Mouse (Mus musculus) stomach, embryonic 15.5 days (tissue): ENCODE measurements at regions not wholly inside any gene's neighbourhood (a gene's known extent, or its start where the extent isn't known, plus 50 kb on each side); places are given as distances from the start of the nearest gene placed in this dataset.

Experiments
- ATAC-seq: fragments of 200-750 bp; cut with Nextera tagmentation; 2 replicates; pipeline ENCODE4 v1.8.0; 2017; ENCODE audit warnings: low read depth, moderate number of reproducible peaks, moderate TSS enrichment; ENCODE audit not compliant: insufficient read depth, low FRiP score
- H3K27ac ChIP-seq: fragments of 300-500 bp; sonication (generic); 2 replicates; pipeline ENCODE4 v1.5.1; 2015; ENCODE audit warnings: mild to moderate bottlenecking, inconsistent platforms
- H3K27me3 ChIP-seq: fragments of 300-500 bp; sonication (generic); replicated peaks from 2 replicates; pipeline ENCODE4 v1.6.1; 2015; ENCODE audit warnings: inconsistent platforms
- H3K36me3 ChIP-seq: fragments of 300-500 bp; sonication (generic); 2 replicates; pipeline ENCODE4 v1.6.1; 2015; ENCODE audit warnings: inconsistent platforms
- H3K4me1 ChIP-seq: fragments of 300-500 bp; sonication (generic); 2 replicates; pipeline ENCODE4 v1.6.1; 2015; ENCODE audit warnings: inconsistent platforms
- H3K4me2 ChIP-seq: fragments of 300-500 bp; sonication (generic); 2 replicates; pipeline ENCODE4 v1.6.1; 2015; ENCODE audit warnings: mild to moderate bottlenecking, inconsistent platforms
- H3K4me3 ChIP-seq: fragments of 300-500 bp; sonication (generic); replicated peaks from 2 replicates; pipeline ENCODE4 v1.5.1; 2015; ENCODE audit warnings: inconsistent platforms
- H3K9ac ChIP-seq: fragments of 300-500 bp; sonication (generic); 2 replicates; pipeline ENCODE4 v1.6.1; 2015; ENCODE audit warnings: inconsistent platforms
- H3K9me3 ChIP-seq: fragments of 300-500 bp; sonication (generic); 2 replicates; pipeline ENCODE4 v1.6.1; 2016; ENCODE audit warnings: inconsistent platforms
- WGBS: fragments of 180-500 bp; shearing (Covaris S2); methylation state at CpG from one replicate; pipeline ENCODE4 v1.1.7; 2015; 5-methylcytosine and 5-hydroxymethylcytosine counted together

- no peaks in the 10 kb centered on the region for H3K9me3 ChIP-seq
- no peaks in the 10 kb centered on the region for H3K36me3 ChIP-seq
- no peaks in the 10 kb centered on the region for H3K4me1 ChIP-seq
- ATAC-seq = no peak
- no peak overlapping the region for H3K9ac ChIP-seq
- no peak overlapping the region for H3K4me2 ChIP-seq
- H3K4me3 ChIP-seq = no peak overlapping the region
- no peak overlapping the region for H3K27ac ChIP-seq
- WGBS = 67% methylated on average over 4 of the region's 4 CpGs
- no peaks in the 10 kb centered on the region for H3K27me3 ChIP-seq
Measured at GRCm38 (mm10) chr2:9464413-9464812, 416.6 kb upstream of the 4930412O13Rik start.

GRCm38 (mm10) chr2:9464818-9465217 lies 416.2 kb upstream of the 4930412O13Rik start:
- Histone ChIP-seq H3K9me3 (no peaks in the 10 kb centered on the region), H3K4me3 (no peak overlapping the region), H3K4me2 (no peak overlapping the region), H3K4me1 (no peaks in the 10 kb centered on the region), H3K9ac (no peak overlapping the region), H3K27ac (no peak overlapping the region), H3K36me3 (no peaks in the 10 kb centered on the region), H3K27me3 (no peaks in the 10 kb centered on the region)
- WGBS = 41% methylated on average over 5 of the region's 5 CpGs
- no peak for ATAC-seq

GRCm38 (mm10) chr2:9467573-9467972 lies 413.5 kb upstream of the 4930412O13Rik start:
- H3K4me2 ChIP-seq = no peak overlapping the region
- no peak overlapping the region for H3K4me3 ChIP-seq

GRCm38 (mm10) chr2:9468651-9469050 lies 412.4 kb upstream of the 4930412O13Rik start:
- Histone ChIP-seq H3K9me3 (no peaks in the 10 kb centered on the region), H3K4me2 (no peak overlapping the region), H3K27ac (no peak overlapping the region), H3K4me1 (no peaks in the 10 kb centered on the region), H3K9ac (no peak overlapping the region), H3K36me3 (no peaks in the 10 kb centered on the region), H3K4me3 (no peak overlapping the region), H3K27me3 (no peaks in the 10 kb centered on the region)
- WGBS = 60% methylated on average over 3 of the region's 3 CpGs
- ATAC-seq = no peak

More at GRCm38 (mm10) chr2:9467573-9467972, 413.5 kb upstream of the 4930412O13Rik start:
- Histone ChIP-seq H3K9ac (no peak overlapping the region), H3K27ac (no peak overlapping the region), H3K36me3 (no peaks in the 10 kb centered on the region), H3K9me3 (no peaks in the 10 kb centered on the region), H3K27me3 (no peaks in the 10 kb centered on the region), H3K4me1 (no peaks in the 10 kb centered on the region)
- 84% methylated on average over 2 of the region's 2 CpGs for WGBS
- ATAC-seq = no peak

GRCm38 (mm10) chr2:9481678-9482345 lies 399.2 kb upstream of the 4930412O13Rik start:
- Histone ChIP-seq H3K27ac (no peak overlapping the region), H3K27me3 (no peaks in the 10 kb centered on the region), H3K9me3 (no peaks in the 10 kb centered on the region), H3K4me2 (no peak overlapping the region), H3K9ac (no peak overlapping the region), H3K36me3 (no peaks in the 10 kb centered on the region), H3K4me3 (no peak overlapping the region), H3K4me1 (no peaks in the 10 kb centered on the region)
- 60% methylated on average over 7 of the region's 7 CpGs for WGBS
- ATAC-seq = no peak

GRCm38 (mm10) chr2:9487381-9487914 lies 393.6 kb upstream of the 4930412O13Rik start:
- WGBS = 79% methylated on average over 7 of the region's 7 CpGs
- no peak overlapping the region for H3K9ac ChIP-seq

GRCm38 (mm10) chr2:9493606-9494145 lies 387.4 kb upstream of the 4930412O13Rik start:
- no peak overlapping the region for H3K4me2 ChIP-seq
- H3K4me3 ChIP-seq = no peak overlapping the region
- H3K27ac ChIP-seq = no peak overlapping the region
- no peaks in the 10 kb centered on the region for H3K9me3 ChIP-seq
- ATAC-seq = no peak
- H3K36me3 ChIP-seq = no peaks in the 10 kb centered on the region
- H3K4me1 ChIP-seq = no peaks in the 10 kb centered on the region
- no peaks in the 10 kb centered on the region for H3K27me3 ChIP-seq
- no peak overlapping the region for H3K9ac ChIP-seq
- 52% methylated on average over 6 of the region's 6 CpGs for WGBS

More at GRCm38 (mm10) chr2:9487381-9487914, 393.6 kb upstream of the 4930412O13Rik start:
- Histone ChIP-seq H3K36me3 (no peaks in the 10 kb centered on the region), H3K4me1 (no peaks in the 10 kb centered on the region), H3K4me3 (no peak overlapping the region), H3K9me3 (no peaks in the 10 kb centered on the region), H3K27me3 (no peaks in the 10 kb centered on the region), H3K27ac (no peak overlapping the region), H3K4me2 (no peak overlapping the region)
- ATAC-seq = no peak

- no peaks in the 10 kb centered on the region for H3K36me3 ChIP-seq
- 88% methylated on average over 1 of the region's 1 CpGs for WGBS
- no peaks in the 10 kb centered on the region for H3K4me1 ChIP-seq
- no peak overlapping the region for H3K27ac ChIP-seq
- H3K27me3 ChIP-seq = no peaks in the 10 kb centered on the region
- H3K9me3 ChIP-seq = no peaks in the 10 kb centered on the region
- H3K9ac ChIP-seq = no peak overlapping the region
- no peak for ATAC-seq
- no peak overlapping the region for H3K4me2 ChIP-seq
- H3K4me3 ChIP-seq = no peak overlapping the region
Measured at GRCm38 (mm10) chr2:9520045-9520444, 361.0 kb upstream of the 4930412O13Rik start.

- Histone ChIP-seq H3K9me3 (no peaks in the 10 kb centered on the region), H3K27ac (no peak overlapping the region)
- WGBS = 92% methylated on average over 3 of the region's 3 CpGs
Measured at GRCm38 (mm10) chr2:9525910-9526309, 355.1 kb upstream of the 4930412O13Rik start.

GRCm38 (mm10) chr2:9535141-9535658 lies 345.9 kb upstream of the 4930412O13Rik start:
- Histone ChIP-seq H3K9me3 (no peaks in the 10 kb centered on the region), H3K4me3 (no peak overlapping the region), H3K36me3 (no peaks in the 10 kb centered on the region), H3K4me1 (no peaks in the 10 kb centered on the region), H3K9ac (no peak overlapping the region), H3K4me2 (no peak overlapping the region), H3K27me3 (no peaks in the 10 kb centered on the region), H3K27ac (no peak overlapping the region)
- no peak for ATAC-seq
- WGBS = 74% methylated on average over 2 of the region's 2 CpGs

More at GRCm38 (mm10) chr2:9525910-9526309, 355.1 kb upstream of the 4930412O13Rik start:
- no peak for ATAC-seq
- no peaks in the 10 kb centered on the region for H3K27me3 ChIP-seq
- H3K4me2 ChIP-seq = no peak overlapping the region
- no peak overlapping the region for H3K4me3 ChIP-seq
- no peaks in the 10 kb centered on the region for H3K36me3 ChIP-seq
- no peak overlapping the region for H3K9ac ChIP-seq
- H3K4me1 ChIP-seq = no peaks in the 10 kb centered on the region

GRCm38 (mm10) chr2:9547771-9548590 lies 333.1 kb upstream of the 4930412O13Rik start:
- Histone ChIP-seq H3K4me2 (no peak overlapping the region), H3K4me1 (no peaks in the 10 kb centered on the region), H3K9me3 (no peaks in the 10 kb centered on the region), H3K9ac (no peak overlapping the region), H3K4me3 (no peak overlapping the region), H3K27ac (no peak overlapping the region), H3K36me3 (no peaks in the 10 kb centered on the region), H3K27me3 (no peaks in the 10 kb centered on the region)
- no peak for ATAC-seq
- 63% methylated on average over 10 of the region's 10 CpGs for WGBS

- no peaks in the 10 kb centered on the region for H3K27me3 ChIP-seq
- no peak overlapping the region for H3K4me3 ChIP-seq
- no peak overlapping the region for H3K27ac ChIP-seq
Measured at GRCm38 (mm10) chr2:9553313-9553712, 327.7 kb upstream of the 4930412O13Rik start.

More at GRCm38 (mm10) chr2:9553313-9553712, 327.7 kb upstream of the 4930412O13Rik start:
- ATAC-seq = no peak
- Histone ChIP-seq H3K4me1 (no peaks in the 10 kb centered on the region), H3K9me3 (no peaks in the 10 kb centered on the region), H3K9ac (no peak overlapping the region), H3K4me2 (no peak overlapping the region), H3K36me3 (no peaks in the 10 kb centered on the region)
